Mouse (Mus musculus): ENCODE data around the gene Vrtn.

Vrtn gene

DNA sequence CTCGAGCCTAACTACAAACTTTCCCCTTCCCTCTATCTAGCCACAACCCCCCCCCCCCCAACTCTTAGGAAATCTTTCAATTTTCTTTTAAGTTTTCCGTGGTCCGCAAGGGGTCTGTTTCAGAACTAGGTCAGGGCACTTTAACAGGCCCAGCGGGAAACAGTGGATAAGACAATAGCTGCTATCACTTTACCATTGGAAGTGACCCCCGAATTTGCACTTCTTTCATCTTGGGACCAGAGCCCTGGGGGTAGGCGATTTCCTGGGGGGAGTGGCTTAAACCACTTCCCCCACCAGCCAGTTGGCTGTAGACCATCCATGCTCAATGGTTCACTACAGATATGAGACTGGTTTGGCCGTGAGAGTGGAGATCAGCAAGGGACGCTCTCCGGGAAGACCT lies at the start of gene Vrtn:
Vrtn (plus strand) TSS at position 366 of the 400 bp plus-strand sequence.
- no peak for DNase-seq (ENCODE audit: low read depth)

DNA sequence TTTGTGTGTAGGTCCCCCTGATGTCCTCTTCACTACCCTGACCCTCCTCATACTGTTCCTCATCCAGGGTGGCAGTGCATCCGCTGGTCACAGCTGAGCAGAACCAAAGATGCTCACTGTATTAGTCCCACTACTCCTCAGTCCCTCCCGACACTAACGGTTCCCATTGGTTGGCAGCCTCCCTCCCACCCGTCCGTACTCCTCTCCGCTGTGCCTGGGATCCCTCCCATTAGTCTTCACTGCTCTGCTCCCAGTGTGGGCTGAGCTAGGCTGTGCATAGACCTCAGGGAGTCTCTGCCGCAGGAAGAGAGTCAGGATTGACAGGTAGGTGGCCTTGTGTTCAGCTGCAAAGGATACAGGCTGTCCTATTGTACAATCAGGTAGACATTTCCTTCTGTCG lies 42.5 kb upstream of the Vrtn start:
- DNase-seq (ENCODE audit: low read depth), result no peak

- no peak for DNase-seq (ENCODE audit: low read depth)
Observed at GRCm38 (mm10) chr12:84604001-84604400, 36.8 kb upstream of the Vrtn start.

- DNase-seq (ENCODE audit: low read depth), result peak; percentile 19
Observed at GRCm38 (mm10) chr12:84605860-84606259, 35.0 kb upstream of the Vrtn start.

GRCm38 (mm10) chr12:84611718-84612117 lies 29.1 kb upstream of the Vrtn start:
- no peak for DNase-seq (ENCODE audit: low read depth)

GRCm38 (mm10) chr12:84612518-84612917 lies 28.3 kb upstream of the Vrtn start:
- no peak for DNase-seq (ENCODE audit: low read depth)

GRCm38 (mm10) chr12:84614001-84614400 lies 26.8 kb upstream of the Vrtn start:
- DNase-seq (ENCODE audit: low read depth), result no peak

DNA sequence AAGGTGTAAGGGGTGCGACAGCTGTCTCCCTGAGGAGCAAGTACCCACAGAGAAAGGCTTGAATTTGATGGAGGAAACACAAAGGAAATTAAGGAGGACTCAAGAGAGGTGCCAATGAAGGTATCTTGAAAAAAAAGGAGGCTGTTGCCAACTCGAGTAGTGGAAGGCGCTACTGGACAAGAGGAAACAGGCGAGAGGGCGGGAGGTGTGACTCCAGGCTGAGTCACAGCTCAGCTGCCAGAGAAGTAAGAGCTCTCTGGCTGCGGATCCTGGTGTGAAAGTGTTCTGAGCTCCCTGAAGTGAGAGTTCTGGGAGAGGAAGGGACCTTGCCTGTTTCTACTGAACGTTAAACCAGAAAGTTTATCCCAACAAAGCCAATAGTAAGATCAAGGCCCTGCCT lies 26.3 kb upstream of the Vrtn start:
- DNase-seq (ENCODE audit: low read depth), result peak; percentile 87

DNA sequence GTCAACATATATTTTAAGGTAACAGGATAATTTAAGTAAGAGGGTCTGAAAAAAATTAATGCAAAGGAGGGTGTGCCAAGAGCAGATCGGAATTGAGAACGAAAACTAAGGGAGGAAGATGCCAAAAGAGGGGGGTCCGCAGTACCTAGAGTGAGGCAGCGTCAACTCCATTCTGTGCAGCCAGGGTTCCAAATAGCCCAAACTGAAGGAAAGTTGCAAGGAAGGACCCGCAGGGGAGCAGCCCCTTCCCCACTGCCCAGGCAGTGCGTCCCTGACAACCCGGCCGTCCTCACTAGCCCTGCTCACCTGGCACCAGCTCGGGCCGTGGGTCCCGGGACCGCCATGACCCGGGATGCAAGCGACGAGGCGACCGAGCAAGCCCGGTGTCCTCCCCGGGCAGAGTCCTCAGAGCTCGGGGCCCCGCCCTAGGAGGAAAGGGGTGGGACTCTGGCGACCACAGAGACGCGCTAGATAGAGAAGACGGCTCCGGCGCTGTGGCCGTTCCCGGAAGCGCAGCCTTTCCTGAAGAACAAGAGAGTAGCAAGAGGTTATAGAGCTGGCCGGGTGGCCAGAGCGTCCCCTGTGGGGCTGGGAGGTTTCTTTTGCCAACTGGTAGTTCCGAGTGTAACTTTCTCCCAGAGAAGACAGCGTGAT lies 23.7 kb upstream of the Vrtn start, which contains the start of gene Abcd4:
Abcd4 (minus strand) TSS at position 437 of the 654 bp plus-strand sequence.
- peak; percentile 95 for DNase-seq (ENCODE audit: low read depth)

DNA sequence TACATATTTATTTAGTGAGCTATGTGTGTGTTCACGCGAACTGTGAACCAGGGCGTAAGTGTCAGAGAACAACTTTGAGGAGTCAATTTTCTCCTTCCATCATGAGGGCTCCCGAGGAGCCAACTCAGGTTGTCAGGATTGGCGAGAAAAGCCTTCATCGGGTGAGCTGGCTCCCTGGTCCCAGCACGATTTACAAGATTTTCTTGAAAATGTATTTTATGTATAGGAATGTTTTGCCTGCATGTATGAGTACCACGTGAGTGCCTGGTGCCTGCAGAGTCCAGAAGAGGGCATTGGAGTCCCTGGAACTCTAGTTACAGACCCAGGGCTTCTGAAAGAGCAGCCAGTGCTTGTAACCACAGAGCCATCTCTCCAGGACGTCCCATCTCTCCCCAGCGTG lies 23.2 kb upstream of the Vrtn start:
- peak; percentile 73 for DNase-seq (ENCODE audit: low read depth)

GRCm38 (mm10) chr12:84620975-84621374 lies 19.8 kb upstream of the Vrtn start:
- peak; percentile 53 for DNase-seq (ENCODE audit: low read depth)

DNA sequence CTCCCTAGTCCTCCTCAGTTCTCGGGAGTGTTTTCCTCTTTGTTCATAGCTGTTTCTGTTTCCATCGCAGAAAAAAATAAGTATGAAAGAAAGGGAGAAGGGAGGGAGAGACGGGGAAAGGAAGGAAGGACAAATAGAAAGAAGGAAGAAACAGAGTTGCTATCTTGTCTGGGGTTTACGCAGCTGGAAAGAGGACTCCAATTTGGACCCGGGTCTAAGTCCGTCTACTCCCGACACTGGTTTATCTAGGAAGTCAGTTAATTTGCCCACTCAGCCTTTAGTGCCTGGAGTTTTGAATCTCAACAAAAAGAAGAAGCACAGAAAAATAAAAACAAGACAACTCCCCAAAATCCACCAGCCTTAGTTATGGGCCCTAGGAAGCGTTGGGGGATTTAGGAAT lies 16.2 kb upstream of the Vrtn start:
- DNase-seq (ENCODE audit: low read depth), result no peak

DNA sequence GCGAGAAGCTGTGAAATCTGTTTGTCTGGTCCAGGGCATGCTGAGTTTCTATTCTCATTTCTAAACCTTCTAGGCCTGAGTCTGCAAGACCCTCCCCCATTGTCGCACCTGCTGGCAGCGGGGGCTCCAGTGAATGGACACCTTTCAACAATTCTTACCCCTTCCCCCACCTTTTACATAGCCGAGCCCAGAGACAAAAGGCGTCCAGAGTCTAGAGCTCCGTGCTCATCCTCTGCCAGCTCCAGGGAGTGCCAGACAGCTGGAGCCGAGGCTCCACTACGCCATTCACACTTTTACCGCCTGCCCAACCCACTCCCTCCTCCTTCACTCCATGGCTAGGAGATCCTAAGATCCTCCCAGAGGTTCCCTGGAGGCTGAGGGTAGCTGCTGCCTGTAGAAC lies 15.7 kb upstream of the Vrtn start:
- no peak for DNase-seq (ENCODE audit: low read depth)

DNA sequence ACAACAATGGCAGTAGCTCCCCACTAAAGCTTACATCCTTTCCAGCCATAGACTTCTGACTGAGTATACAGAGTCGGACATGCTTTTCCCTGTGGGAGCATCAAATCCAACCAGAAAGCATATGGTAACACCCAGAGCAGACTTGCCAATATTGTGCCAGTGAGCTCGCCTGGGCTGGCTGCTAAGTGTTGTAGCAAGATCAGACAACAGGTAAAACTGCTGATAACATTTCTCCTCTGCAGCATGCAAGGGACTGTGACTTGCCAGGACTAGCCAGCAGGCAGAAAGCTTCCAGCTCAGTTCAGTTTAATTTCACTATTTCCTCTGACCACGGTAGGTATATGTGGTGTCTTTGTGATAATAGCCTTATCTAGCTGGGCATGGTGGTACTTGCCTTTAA lies 9.0 kb upstream of the Vrtn start:
- no peak for DNase-seq (ENCODE audit: low read depth)

DNA sequence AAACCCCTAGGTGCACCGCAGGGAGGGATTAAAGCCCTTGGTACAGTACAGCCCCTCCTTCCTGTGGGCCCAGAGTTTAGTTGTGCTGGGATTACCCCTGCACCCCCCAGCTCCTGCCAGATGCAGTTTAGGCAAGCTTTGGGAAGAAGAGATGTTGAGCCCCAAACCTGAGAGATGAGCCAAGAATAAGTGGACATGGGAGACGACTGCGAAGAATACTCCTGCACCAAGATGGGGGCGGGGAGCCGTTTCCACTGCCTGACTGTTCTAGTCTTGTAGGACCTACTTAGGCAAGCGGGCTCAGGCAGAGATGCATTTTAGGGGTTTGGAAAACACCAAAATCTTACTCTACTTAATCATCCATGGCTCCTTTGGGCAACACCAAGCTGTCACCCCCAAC lies 566 bp upstream of the Vrtn start:
- DNase-seq (ENCODE audit: low read depth), result no peak

- DNase-seq (ENCODE audit: low read depth), result no peak
Observed at GRCm38 (mm10) chr12:84650234-84650633, 9.4 kb downstream of the Vrtn start.

DNA sequence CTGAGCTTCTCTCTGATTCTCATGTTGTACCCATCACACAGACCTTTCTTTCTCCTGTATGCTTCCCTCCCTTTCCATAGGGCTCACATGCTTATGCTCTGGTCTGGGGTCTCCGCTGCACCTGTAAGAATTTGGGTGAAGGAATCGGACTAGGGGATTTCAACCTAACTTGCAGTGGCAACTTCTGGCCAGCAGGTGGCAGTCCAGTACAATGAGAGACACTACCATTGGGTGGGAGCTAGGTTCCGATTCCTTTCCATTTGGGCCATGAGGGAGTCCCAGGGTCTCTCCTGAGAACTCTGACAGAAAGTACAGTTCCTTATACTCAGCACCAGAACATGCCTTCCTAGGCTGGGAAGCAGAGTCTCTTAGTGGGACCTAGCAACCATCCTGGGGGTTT lies 13.1 kb downstream of the Vrtn start:
- DNase-seq (ENCODE audit: low read depth), result peak; percentile 40

- peak; percentile 75 for DNase-seq (ENCODE audit: low read depth)
Observed at GRCm38 (mm10) chr12:84670555-84670954, 29.7 kb downstream of the Vrtn start.

- no peak for DNase-seq (ENCODE audit: low read depth)
Observed at GRCm38 (mm10) chr12:84671646-84672045, 30.8 kb downstream of the Vrtn start.

- DNase-seq (ENCODE audit: low read depth), result peak; percentile 18
Observed at GRCm38 (mm10) chr12:84674666-84675526, 34.1 kb downstream of the Vrtn start.

- DNase-seq (ENCODE audit: low read depth), result no peak
Observed at GRCm38 (mm10) chr12:84676011-84676410, 35.2 kb downstream of the Vrtn start.

DNA sequence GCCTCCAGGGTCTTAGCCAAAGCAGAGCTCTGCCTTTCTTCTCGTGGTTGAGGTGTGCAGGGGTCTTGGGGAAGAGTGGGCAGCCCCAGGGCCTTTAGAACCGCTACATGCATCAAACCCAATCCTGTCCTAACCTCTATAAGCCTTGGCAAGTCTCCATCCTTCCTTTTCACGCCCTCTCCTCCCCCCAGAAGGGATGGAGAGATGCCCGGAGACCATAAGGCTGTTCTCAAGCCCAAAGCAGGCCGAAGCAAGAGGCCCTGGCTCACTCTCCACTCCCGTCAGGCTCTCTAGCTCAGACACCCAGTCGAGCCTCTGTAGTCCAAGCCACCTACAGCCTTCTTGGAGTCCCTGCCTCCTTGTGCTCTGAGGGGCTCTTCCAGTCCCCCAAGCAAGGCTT lies 43.8 kb downstream of the Vrtn start:
- DNase-seq (ENCODE audit: low read depth), result no peak

- no peak for DNase-seq (ENCODE audit: low read depth)
Observed at GRCm38 (mm10) chr12:84686176-84686575, 45.4 kb downstream of the Vrtn start.
